8 mouse cellular contexts compared by ENCODE assay signal in the genomic region with DNA sequence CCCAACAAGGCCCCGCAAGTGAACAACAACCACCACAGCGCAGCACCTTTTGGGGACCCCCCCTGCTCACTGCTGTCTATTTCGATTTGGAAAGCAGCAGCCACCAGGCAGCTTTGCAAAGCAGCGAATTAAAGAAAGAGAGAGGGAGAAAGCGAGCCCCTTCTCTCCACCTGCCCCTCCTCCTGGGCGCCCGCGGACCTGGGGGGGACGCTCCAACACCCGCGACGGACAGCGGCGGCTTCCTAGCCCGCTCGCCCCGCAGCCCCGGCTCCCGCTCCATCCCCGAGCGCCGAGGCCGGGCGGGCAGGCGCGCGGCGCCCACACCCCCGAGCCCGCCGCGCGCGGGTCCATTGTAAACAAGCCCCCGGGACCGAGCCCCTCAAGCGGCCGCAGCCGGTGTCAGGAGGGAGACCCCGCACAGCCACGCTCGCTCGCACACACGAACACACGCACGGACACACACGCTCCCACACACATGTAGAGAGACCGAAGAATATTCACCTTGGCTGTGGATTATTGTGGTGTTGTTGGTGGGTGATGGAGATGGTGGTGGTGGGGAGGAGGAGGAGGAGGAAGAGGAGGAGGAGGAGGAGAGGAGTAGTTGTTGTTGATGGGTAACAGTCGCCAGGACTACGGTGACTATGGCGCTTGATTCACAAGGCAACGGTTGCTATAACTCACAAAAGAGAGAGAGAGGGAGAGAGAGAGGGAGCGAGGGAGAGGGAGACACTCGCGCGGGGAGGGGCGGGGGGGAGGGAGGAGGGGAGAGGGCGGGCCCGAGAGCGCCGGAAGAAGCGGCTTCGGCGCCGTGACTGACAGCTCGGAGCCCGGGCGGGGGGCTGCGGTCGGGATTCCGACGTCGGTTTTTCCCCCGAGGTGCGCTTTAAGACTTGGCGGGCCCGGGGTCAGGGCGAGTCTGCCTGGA. TPM values are rescaled to one million over a fixed set of nuclear protein-coding genes. Genes with fewer than 3 reads are reported as not detected.
A peak's percentile ranks its signal among the peaks of the same experiment; 100 is the strongest.
DNase-seq lines count a peak whose midpoint lies in the region; ATAC-seq and TF ChIP-seq lines count a peak whose summit lies in the region.

Rfx3 (minus strand) TSS at position 696 of the 925 bp plus-strand sequence.

- peak; percentile 85 for DNase-seq in T-cell, adult 2 months (ENCODE audit: low spot score)
- peak; percentile 54 to 71 for DNase-seq in cerebellum, adult 2 months
- peak; percentile 35 to 48 for DNase-seq in layer of hippocampus, postnatal 25 days (ENCODE audit: extremely low spot score in 1 of 2, low spot score in 1 of 2)
- DNase-seq in lung, postnatal 36 days, result peak; percentile 77
- DNase-seq in retina, postnatal 1 day, result peak; percentile 95
- peak; percentile 72 for DNase-seq in urinary bladder, postnatal 14 days (ENCODE audit: low spot score)

- H3K27ac ChIP-seq in cerebellum, adult 2 months (ENCODE audit: insufficient read depth, low read length), result peak within 1 kb of the TSS; percentile 100
- H3K27ac ChIP-seq in hindbrain, embryonic 13.5 days, result peak within 1 kb of the TSS; percentile 100

- H3K4me2 ChIP-seq in hindbrain, embryonic 13.5 days, result peak within 1 kb of the TSS; percentile 67

- H3K9me3 ChIP-seq in hindbrain, embryonic 13.5 days, result no peaks in the 10 kb centered on the region

- TF ChIP-seq POLR2A in cerebellum, adult 2 months (IDR thresholded peaks at IDR 0.05; ENCODE audit: borderline replicate concordance, insufficient read depth, low read length), result no peak

- H3K4me1 ChIP-seq in cerebellum, adult 2 months (ENCODE audit: control insufficient read depth, insufficient read depth, low read length), result no peaks in the 10 kb centered on the region
- peaks cover 10% of the 10 kb centered on the region for H3K4me1 ChIP-seq in hindbrain, embryonic 13.5 days (replicated peaks)

- under 1% methylated on average over 77 of the region's 78 CpGs for WGBS in cerebellum, adult 2 months
- under 1% methylated on average over 64 of the region's 78 CpGs for WGBS in hindbrain, embryonic 13.5 days

- TF ChIP-seq CTCF in cerebellum, adult 2 months (IDR thresholded peaks at IDR 0.05; ENCODE audit: borderline replicate concordance, insufficient read depth, low read depth, low read length), result no peak

- H3K4me3 ChIP-seq in cerebellum, adult 2 months (replicated peaks; ENCODE audit: insufficient read depth, low read depth, low read length), result peak within 1 kb of the TSS; percentile 98
- H3K4me3 ChIP-seq in hindbrain, embryonic 13.5 days, result peak within 1 kb of the TSS; percentile 92

- H3K27me3 ChIP-seq in cerebellum, adult 2 months (ENCODE audit: control insufficient read depth, insufficient read depth, low read length), result no peaks in the 10 kb centered on the region
- no peaks in the 10 kb centered on the region for H3K27me3 ChIP-seq in hindbrain, embryonic 13.5 days

- peak; percentile 60 for ATAC-seq in frontal cortex, adult (ENCODE audit: low TSS enrichment)
- peak; percentile 91 for ATAC-seq in hindbrain, embryonic 13.5 days (ENCODE audit: low FRiP score)

- H3K9ac ChIP-seq in hindbrain, embryonic 13.5 days, result peak within 1 kb of the TSS; percentile 96

- no peaks in the 10 kb centered on the region for H3K36me3 ChIP-seq in hindbrain, embryonic 13.5 days

RNA-seq across cellular contexts. Expression of gene Rfx3, which starts in this region (rescaled TPM):
- 7.8 and 8.7 TPM in 2 replicates for polyA plus RNA-seq in cerebellum, adult 2 months (2012; rRNA removed)
- 26.7 and 27.8 TPM in 2 replicates for polyA plus RNA-seq in hindbrain, embryonic 13.5 days (2015; fragmentation: Nextera tagmentation; extraction: Ambion mirVana)
- 100 to 1,000 TPM; 111 to 138 TPM for total RNA-seq in layer of hippocampus, postnatal 25 days (2021)

Comparison
In these comparisons a context has a peak if more than half of its experiments do, and no peak if none do; other contexts are left out.
1. Peak in every context shown above with its lines: DNase-seq, ATAC-seq, H3K4me3 ChIP-seq and H3K27ac ChIP-seq.
2. DNase-seq: peak in every context shown above with its lines; median percentile 95 in retina, postnatal 1 day; 85 in T-cell, adult 2 months; 77 in lung, postnatal 36 days; 72 in urinary bladder, postnatal 14 days; 62 in cerebellum, adult 2 months; 42 in layer of hippocampus, postnatal 25 days.